Mouse (Mus musculus): ENCODE data around the gene Gpr84.
A peak's percentile ranks its signal among the peaks of the same experiment; 100 is the strongest.

The Gpr84 gene

DNA sequence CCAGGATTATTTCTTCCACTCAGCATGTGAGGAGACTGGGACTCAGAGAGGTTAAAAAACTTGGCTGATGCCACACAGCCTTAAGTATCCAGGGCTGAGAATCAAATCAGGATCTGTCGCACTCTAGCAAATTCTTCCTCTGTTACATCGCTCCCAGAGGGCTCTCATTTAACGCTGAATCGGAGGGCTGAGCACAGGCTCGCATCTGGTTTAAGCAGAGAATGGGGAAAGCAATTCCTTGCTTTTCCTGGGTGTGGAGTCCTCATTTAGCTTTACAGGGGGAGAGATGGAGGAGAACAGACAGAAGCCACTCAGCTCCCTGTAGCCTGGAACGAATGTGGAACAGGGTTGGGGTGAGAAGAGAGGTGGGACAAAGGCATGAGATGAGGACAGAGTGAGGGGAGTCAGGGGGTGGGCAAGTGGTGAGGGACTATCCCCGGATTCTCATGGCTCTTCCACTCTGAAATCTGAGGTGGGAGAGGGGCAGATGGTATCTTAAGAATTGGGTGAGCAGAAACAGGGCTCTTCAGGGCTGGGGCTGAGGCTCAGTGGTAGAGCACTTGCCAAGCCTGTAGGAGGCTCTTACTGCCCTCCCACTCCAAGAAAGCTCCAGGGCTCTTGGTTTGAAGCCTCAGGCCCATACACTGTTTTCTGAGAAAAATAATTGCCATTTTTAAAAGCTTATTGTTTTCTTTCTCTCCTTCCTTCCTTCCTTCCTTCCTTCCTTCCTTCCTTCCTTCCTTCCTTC lies 25.2 kb upstream of the Gpr84 start:
- no peak for DNase-seq

DNA sequence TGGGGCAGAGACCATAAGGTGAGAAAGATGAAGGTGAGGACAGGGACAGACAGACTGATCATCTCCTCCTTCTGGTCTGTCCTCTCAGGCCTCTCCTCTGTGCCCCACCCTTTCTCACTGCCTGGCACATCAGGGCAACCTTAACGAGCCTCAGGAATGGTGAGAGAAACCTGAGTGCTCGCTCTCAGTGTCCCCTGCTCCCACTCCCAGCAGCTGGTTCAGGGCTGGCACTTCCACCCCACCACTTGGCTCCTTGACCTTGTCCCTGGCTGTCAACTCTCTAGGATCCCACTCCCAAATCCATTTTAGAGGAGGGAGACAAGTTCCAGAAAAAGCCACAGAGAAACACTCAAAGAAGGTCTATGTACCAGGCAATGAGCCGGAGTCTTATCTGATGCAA lies 24.6 kb upstream of the Gpr84 start:
- DNase-seq: no peak

DNA sequence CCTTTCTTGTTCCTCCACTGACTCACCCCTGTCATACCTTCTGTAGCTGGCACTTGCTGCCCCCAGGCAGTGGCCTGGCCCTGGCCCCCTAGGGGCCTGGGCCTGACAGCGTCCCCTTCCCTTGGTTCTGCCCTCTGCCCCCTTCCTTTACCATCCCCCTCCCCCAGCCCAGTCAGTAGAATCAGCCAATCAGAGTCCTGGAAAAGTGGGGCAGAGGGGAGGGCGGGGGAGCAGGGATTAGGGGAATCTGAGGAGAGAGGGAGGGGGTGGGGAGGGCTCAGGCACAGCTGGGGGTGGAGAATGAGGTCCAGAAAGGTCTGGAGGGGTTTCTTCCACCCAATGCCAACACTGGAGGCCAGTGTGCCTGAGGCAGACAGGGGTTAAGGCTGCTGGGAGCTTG lies 23.8 kb upstream of the Gpr84 start:
- DNase-seq: no peak

DNA sequence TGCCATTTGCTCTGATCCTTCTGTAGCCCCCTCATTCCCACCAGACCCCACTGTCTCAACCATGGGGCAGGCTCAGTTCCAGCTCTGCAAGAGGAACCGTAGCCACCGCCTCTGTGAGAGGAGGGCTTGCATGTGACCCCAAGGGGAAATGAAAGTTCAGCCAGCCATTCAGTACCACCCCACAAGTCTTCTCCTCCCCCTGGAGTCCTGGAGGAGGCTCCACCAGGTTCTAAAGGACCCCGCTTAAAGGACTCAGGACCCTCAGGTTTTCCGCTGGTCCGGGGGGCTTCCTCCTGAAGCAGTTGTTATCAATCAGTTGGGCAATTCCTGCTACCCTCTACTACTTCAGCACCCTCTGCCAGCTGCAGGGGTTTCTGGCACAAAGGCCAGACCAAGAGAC lies 23.3 kb upstream of the Gpr84 start:
- DNase-seq: no peak

DNA sequence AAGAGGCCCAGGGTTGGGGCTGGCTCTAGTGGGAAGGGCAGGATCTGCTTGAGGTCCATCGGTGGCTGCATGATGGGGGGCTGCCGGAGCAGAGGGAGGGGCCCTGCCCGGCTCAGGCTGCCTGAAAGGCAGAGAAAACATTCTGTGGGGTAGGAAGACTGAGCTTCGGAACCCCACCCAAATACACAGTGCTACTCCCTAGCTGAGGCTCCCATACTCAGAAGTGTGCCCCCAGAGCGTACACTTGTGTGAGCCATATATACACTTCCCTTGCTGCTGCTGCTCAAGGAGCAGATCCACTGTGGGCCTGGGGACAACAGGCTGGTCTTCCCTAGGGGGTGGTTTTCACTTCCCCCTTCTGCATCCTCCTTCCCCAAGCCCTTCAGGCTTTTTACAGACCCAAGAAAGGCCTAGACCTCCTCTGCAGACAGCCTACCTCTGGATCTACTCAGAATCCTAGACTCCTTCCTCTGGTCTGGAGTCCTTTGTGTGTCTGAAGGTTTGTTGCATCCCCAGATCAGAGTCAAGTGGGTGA lies 22.7 kb upstream of the Gpr84 start:
- DNase-seq: no peak

DNA sequence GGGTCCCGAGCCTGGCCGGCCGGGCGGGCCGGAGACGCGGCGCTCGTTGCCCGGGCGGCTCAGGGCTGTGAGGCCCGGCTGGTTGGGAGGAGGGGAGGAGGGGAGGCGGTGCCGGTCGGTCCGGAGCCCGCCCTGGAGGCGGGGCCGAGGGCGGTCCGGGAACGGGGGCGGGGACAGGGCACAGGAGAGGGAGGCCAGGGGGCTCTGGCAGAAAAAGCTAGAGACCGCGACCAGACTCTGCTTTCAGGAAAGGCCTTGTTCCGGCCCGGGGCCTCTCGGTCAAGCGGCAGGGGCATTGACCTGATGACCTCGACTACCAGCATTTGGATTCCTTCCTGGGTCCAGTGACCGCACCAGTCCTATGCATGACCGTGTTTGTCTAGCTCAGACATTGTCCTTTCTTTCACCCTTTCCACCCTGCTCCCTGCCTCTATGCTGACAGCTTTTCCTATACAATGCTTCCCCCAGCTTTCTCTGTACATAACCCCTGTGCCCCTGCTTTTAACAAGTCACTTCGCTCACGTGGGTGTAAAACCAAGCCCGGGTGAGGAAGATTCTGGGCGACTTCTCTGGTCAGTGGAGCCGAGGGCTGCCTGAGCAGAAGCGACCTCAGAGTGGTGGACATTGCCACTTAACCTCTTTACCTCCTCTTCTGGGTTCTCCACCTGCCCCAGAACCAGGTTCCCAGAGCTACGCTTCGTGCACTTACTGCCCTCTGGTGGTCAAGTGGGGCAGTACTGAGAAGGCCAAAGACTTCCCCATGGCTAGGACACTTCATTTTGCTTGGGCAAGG lies 13.2 kb upstream of the Gpr84 start:
- peak; percentile 62 to 64 for DNase-seq

DNA sequence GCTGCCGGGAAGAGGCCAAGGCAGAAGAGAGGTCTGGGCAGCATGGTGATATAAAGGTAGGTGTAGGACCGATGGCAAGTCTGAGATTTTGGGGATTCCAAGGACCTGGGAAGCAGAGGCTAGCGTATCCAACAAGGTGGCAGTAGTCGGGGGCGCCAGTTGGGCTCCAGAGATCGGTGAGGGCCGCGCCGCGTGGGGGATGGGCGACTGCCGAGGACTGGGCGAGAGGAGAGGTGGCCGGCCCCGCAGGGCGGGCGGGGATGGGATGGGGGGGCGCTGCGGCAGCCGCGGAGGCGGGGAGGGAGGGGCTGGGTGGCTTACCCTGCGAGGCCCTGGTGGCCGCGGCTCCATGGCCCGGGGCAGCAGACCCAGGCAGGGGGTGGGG lies 12.7 kb upstream of the Gpr84 start:
- DNase-seq: peak in 1 of 2 experiments; percentile 41

DNA sequence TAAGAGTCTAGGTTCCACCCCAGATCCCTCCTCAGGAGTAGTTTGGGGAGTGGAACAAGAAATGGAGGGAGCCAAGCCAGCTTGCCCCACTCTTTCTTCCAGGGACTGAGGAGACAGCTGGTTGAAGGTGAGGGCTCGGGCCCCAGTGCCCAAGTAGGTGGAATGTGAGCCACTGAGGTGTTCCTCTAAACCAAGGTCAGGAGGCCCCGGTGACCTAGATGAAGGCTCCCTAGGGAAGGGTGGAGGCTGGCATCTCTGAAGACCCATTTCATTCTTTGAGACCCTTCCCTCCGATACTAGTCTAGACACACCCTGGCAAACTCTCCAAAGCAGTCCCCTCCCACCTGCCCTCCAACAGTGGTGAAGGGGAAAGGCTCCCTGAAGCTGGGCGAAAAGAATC lies 12.0 kb upstream of the Gpr84 start:
- no peak for DNase-seq

DNA sequence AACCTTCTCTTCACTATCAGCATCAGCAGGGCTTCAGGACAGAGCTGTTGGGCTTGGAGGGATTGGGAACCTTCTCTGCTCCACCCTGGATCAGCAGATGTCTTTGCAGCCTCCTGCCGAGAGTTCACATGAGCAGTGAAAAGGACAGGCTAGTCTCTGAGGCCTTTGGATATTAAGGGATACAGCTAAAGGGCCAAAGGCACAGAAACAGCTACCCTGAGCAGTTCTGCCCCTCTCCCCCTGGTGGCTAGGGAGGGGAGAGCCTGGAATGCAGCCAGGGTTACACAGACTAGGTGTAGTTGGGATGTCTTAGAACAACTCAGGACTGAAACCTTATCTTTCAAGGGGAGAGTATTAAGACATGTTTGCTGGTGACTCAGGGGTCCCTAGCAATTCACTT lies 10.7 kb upstream of the Gpr84 start:
- DNase-seq: no peak

DNA sequence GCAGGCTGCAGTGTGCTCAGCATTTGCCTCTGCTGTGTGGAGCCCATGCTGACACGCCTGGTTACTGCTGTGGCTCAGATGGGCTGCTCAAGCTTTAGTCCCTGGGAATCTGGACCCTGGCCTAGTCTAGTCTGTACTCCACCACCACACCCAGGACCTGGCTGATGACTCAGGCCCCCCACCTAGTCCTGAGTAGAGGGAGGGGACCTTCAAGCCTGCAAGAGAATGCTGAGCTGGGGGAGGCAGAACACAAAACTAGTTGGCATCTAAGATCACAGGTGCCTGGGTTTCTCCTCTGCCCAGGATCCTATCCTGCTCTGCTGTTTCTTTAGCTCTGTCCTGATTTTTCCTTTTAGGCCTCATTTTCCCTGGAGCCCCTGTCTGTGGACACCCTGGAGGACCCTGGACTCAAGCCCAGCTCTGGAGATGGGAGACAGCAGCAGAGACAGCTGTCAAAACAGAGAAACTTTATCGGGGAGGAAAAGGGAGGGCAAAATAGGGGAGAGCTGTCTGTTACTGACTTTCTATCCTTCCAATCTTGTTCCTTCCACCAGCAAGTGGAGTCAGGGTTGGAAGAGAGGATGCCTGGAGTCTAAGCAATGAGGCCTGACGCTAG lies 7.9 kb upstream of the Gpr84 start:
- DNase-seq: no peak

DNA sequence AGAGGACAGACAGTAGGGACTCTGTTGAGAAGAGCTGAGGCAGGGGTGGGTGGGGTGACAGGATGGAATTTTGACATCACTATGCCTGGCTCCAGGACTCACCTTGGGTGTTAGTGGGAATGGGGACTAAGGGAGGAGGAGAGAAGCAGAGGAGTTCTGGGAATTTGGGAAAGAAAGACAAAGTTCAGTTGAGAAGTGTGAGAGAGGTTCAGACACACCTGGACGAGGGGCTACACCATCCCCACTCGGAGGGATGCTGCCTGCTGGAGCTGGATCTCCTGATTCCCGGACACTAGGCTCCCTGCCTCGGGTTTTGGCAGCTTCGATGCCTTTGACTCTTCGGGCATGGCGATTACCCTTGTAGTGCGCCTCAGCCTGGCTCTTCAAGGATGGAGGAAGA lies 7.3 kb upstream of the Gpr84 start:
- no peak for DNase-seq

DNA sequence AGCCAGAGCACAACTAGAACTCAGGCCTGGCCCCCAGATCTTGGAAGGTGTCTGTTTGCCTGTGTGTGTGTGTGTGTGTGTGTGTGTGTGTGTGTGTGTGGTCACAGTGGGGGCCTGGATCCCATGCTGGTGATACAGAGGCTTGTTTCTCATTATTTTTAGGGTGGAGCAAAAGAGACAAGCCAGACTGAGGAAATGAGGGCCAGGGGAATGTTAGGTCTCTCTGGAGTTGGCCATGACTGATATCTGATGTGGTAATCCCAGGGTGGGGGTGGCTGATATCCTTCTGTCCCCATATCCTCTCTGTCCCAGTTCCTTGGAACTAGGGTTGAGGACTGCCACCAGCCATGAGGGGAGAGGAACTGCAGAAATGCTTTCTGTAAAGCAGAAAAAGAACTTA lies 6.7 kb upstream of the Gpr84 start:
- DNase-seq: no peak

DNA sequence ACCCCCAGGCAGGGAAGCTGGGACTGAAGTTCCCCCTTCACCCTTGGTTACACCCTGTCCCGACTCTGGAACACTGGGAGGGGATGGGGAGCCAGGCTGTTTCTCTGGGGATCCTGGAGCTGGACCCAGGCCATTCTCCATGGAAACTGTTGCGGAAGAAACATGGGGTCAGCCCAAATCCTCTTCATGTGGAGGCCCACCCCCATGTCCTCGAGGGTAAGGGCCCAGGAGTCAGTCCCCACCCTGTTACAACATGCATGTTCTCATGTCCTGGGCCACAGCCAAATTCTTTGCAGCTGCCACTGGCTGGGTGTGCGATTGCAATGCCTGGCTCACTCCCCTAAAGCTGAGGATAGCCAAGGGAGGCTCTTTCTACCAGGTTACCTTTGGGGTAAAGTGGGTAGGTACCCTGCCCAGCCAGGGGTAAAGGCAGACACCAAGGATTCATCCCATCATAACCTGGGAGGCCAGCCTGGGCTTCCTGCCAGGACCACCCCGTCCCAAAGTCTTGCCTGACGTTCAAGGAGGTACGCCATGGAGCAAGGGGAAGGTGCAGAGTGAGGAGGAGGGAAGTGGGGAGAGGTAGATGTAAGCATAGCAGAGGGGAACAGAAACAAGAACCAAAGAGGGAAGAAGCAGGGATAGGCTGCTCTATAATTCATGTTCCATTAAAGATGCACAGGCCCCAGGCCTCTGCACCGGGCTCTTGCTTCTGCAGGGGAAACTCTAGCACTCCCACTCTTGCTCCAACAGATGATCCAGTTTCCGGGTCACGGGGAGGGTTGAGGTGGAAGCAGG lies 5.8 kb upstream of the Gpr84 start:
- DNase-seq: no peak

DNA sequence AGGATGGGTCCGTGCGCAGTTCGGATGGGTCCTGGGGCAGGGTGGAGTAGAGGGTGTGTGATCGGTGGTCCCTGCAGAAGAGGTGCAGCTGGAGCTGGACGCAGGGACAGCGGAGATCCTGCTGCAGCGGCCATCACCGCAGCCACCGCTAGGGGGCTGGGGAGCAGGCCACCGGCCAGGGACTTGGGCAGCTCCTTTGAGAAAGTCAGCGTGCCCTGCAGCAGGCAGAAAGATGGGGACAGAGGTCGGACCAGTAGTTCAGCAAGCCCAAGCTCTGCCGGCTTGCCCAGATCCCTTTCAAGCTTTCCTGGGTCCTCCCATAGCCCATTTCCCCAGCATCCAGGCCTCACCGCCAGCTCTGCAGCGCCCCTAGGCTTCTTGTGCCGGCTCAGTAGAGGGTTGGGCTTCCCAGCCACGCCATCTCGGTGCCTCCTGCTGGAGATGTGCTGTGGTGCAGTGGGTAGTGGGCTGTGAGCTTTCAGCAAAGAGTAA lies 4.6 kb upstream of the Gpr84 start:
- no peak for DNase-seq

DNA sequence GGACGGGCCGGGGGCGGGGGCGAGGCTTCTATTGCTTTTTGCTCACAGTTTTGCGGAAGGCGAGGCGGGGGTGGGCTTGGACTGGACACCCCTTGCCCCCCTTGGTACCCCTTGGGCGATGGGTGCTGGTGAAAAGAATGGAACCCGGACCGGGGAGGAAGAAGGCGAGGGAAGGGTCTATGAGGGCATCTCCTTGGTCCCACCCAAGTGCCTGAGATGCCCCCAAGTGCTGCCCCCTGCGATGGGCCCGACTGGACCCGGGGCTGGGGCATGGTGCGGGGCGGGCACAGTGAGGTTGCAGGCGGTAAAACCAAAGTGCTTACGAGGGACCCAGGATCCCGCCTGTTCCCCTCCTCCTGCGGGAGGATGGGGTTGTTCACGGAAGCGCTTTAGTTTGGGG lies 3.8 kb upstream of the Gpr84 start:
- DNase-seq: no peak

DNA sequence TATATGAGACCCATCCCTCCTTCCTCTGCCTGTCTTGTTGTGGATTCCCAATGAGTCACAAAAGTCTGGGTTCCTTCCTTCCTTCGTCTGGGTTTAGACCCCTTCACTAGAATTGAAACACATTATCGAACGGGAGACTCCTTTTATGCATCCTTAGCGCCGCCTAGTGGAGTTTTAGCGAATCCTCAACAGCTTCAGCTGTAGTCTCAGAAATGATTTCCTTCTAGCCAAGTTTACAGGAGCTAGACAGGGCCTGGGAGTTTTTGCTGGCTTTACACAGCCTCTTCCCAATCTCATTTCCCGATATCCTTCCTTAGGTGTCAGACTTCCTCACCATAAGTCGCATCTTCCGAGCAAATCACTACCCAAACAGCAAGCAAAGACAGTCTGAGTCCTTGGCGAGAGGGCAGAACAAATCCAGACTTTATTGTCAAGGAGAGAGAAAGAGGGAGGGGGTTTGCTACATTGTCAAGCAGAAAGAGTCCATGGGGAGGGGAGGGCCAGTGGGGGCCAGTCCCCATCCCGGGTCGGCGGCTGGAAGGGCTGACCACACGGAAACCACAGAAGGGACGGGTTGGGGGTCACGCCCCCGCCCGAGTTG lies 3.2 kb upstream of the Gpr84 start:
- no peak for DNase-seq

DNA sequence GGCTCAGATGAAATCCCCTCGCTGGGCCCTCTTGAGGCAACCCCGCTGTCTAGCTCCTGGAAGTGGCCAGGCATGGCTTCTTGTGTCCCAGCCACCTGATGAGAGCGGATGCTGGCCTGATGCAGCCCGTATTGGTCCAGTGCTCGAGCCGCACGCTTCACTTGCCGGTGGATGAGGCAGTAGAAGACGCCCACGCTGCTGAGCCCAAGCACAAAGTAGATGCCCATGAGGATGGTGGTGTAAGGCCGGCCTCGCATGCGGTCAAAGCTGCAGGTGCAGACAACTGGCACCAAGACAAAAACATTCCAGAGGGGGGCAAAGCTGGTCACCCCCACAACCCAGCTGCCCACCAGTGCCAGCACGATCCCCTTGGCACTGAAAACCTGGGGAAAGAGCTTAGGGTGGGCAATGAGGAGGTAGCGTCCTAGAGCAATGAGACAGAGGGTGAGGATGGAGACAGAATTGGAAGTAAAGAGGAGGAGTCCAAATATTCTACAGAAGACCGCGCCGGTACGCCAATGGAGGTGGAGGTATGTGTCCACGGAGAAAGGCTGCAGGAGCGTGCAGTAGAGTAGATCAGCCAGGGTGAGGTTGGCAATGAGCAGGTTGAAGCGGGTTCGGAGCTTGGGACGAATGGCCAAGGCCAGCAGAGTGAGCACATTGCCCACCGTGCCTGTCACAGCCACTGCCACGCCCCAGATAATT lies 1.4 kb downstream of the Gpr84 start:
- DNase-seq: no peak

DNA sequence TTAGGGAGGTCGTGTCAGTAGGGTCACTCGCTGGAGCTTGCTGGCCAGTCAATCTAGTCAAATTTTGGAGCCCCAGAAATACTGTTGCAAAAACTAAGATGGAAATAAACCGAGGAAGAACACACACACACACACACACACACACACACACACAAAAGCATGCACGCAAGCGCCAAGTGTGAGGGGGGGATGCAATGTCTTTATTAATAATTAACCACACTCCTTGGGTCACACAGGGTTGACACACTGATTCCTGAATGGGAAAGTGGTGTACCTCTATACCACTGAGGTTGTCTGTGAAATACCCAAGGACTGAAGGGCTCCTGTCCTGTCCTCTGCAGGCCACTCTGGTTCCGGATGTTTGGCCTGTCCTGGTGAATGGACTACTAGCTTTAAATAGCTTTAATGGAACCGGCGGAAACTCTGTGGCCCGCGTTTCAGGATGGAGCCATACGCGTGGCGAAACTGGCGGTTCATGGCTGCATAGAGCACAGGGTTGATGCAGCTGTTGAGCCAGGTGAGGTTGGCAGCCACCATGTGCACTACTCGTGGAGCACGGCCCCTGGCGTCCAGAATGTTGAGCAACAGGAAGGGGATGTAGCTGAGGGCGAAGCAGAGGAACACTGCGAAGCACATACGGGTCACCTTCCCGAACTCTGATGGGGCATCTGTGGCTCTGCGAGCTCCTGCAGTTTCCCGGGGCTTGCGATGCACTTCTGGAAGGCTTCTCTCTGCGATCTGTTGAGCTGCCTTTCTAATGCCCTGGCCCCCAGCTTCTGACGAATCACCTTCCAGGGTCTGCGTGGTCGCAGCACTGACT lies 2.1 kb downstream of the Gpr84 start:
- no peak for DNase-seq

DNA sequence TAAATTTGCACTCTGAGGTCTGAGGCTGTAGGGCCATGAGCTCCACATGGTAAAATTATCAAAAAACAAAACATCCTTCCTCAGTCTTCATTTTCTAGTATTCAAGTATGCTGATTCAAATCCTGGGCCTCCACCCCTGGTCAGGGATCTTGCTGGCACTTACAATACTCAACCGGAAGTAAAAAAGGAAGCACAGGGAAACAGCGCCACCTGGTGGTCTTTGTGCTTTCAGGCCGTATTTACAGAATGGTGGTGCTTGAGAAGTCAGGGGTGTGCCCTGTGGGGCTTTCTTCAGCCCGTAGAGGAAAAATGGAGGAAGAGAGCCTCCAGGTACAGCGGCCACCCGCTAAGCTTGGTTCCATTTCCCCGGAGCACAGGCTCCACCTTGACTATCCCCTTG lies 3.3 kb downstream of the Gpr84 start:
- peak; percentile 69 to 80 for DNase-seq

DNA sequence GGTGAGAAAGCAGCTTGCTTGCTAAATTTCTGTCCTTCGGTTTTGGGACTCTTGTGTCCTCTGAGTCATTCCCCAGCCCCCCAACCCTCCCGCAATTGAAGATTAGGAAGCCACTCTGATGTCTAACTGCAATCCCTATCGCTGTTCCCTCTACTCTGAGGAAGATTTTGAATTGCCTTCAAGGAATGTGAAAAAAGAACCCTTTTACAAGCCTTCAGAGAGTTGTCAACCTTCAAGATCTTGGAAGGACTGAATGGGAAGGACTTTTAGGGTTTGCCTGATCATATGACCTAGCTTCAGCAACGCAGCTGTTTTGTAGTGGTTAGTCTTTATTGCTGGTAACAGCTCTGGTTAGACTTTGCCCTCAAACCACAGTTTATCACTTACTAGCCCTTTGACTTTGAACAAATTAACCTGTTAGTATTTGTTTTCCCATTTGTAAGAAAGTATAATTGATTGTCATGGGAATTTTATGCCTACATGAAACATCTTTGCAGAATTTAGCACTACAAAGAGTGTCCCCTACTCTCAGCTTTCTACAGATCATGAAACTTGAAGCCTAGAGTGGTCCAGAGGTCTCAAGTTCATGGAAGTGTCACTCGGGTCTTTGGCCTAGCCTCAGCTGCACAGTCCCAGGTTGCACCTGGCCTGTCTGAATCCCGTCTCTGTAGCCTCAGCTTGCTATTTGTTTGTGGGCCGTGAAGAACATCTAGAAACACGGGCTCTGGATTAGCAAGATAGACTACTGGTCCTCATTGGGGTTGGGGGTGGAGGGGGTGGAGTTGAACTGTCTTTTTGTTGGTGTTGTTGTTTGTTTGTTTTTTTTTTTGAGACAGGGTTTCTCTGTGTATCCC lies 4.4 kb downstream of the Gpr84 start:
- no peak for DNase-seq

All from thymus, adult 18-20 months (tissue).